Mouse (Mus musculus) mammary gland, adult 2 months (tissue): ENCODE measurements around the gene Fndc4. TPM values are rescaled to one million over a fixed set of nuclear protein-coding genes. Genes with fewer than 3 reads are reported as not detected.

Experiments
- polyA plus RNA-seq: library from polyadenylated mRNA; depleted of rRNA; stranded (reverse); fragments of >200 nt; gene quantifications from 2 replicates; pipeline ENCODE4 v1.2.3, GENCODE M21; 2012; ENCODE audit warnings: low replicate concordance; rRNA removed

Fndc4 gene
- 15.6 and 18.2 TPM in 2 replicates for polyA plus RNA-seq

GRCm38 (mm10) chr5:31295606-31296141, at the start of gene Fndc4:
Gene Fndc4 (minus strand): TSS chr5:31296080.

GRCm38 (mm10) chr5:31297047-31297757, 1.3 kb upstream of the Fndc4 start, which contains the start of gene Gckr:
Gene Gckr (plus strand): TSS chr5:31297443.

GRCm38 (mm10) chr5:31290521-31291360, 5.1 kb downstream of the Fndc4 start, which contains the start of gene Ift172:
Gene Ift172 (minus strand): TSS chr5:31291116.

GRCm38 (mm10) chr5:31251541-31252101, 44.3 kb downstream of the Fndc4 start, which contains the start of gene Krtcap3:
Gene Krtcap3 (plus strand): TSS chr5:31251691.

Other genes starting within 250 kb of the Fndc4 start
- gene Atraid, start 247.8 kb downstream of the Fndc4 start, polyA plus RNA-seq: 125 and 213 TPM in 2 replicates
- 94.2 and 109 TPM in 2 replicates for gene Slc5a6, start 247.2 kb downstream of the Fndc4 start, polyA plus RNA-seq
- 38.9 and 72.1 TPM in 2 replicates for gene Cad, start 241.3 kb downstream of the Fndc4 start, polyA plus RNA-seq
- gene Dnajc5g, start 189.8 kb downstream of the Fndc4 start, polyA plus RNA-seq: 0.07 TPM in 1 of 2 replicates, not detected in the other
- 0.13 and 0.33 TPM in 2 replicates for gene Slc30a3, start 187.8 kb downstream of the Fndc4 start, polyA plus RNA-seq
- gene Trim54, start 179.4 kb downstream of the Fndc4 start, polyA plus RNA-seq: 0.12 and 58.4 TPM in 2 replicates
- gene Ucn, start 157.3 kb downstream of the Fndc4 start, polyA plus RNA-seq: not detected in 2 replicates
- gene Mpv17, start 141.8 kb downstream of the Fndc4 start, polyA plus RNA-seq: 108 and 257 TPM in 2 replicates
- 1.9 and 2.9 TPM in 2 replicates for gene Gm29609, start 116.2 kb downstream of the Fndc4 start, polyA plus RNA-seq
- gene Gtf3c2, start 115.9 kb downstream of the Fndc4 start, polyA plus RNA-seq: 45.6 and 73.6 TPM in 2 replicates
- gene Snx17, start 102.9 kb downstream of the Fndc4 start, polyA plus RNA-seq: 84.7 and 87.0 TPM in 2 replicates
- gene Eif2b4, start 102.7 kb downstream of the Fndc4 start, polyA plus RNA-seq: 40.4 and 67.9 TPM in 2 replicates
- gene Zfp513, start 93.8 kb downstream of the Fndc4 start, polyA plus RNA-seq: 50.0 and 88.9 TPM in 2 replicates
- 38.9 and 102 TPM in 2 replicates for gene Ppm1g, start 75.4 kb downstream of the Fndc4 start, polyA plus RNA-seq
- 202 and 225 TPM in 2 replicates for gene Nrbp1, start 55.2 kb downstream of the Fndc4 start, polyA plus RNA-seq
- 0.53 and 1.4 TPM in 2 replicates for gene Gm9970, start 54.8 kb downstream of the Fndc4 start, polyA plus RNA-seq
- 47.3 and 57.7 TPM in 2 replicates for gene Krtcap3, start 44.4 kb downstream of the Fndc4 start, polyA plus RNA-seq
- gene Ift172, start 5.0 kb downstream of the Fndc4 start, polyA plus RNA-seq: 29.7 and 31.8 TPM in 2 replicates
- gene Gckr, start 1.4 kb upstream of the Fndc4 start, polyA plus RNA-seq: 0.36 and 0.84 TPM in 2 replicates
- 6.7 and 12.7 TPM in 2 replicates for gene Zfp512, start 156.4 kb upstream of the Fndc4 start, polyA plus RNA-seq
- gene 4930548H24Rik, start 189.7 kb upstream of the Fndc4 start, polyA plus RNA-seq: not detected in 2 replicates
- gene Gpn1, start 198.7 kb upstream of the Fndc4 start, polyA plus RNA-seq: 15.1 and 15.2 TPM in 2 replicates
- 13.8 and 15.6 TPM in 2 replicates for gene Slc4a1ap, start 230.9 kb upstream of the Fndc4 start, polyA plus RNA-seq
- 10.9 and 16.4 TPM in 2 replicates for gene Supt7l, start 231.7 kb upstream of the Fndc4 start, polyA plus RNA-seq